Mouse (Mus musculus): ENCODE measurements around the gene Nelfcd. TPM values are rescaled to one million over a fixed set of nuclear protein-coding genes. Genes with fewer than 3 reads are reported as not detected.

The Nelfcd gene
- total RNA-seq (2021) = 10 to 100 TPM; 19.3 to 21.8 TPM
- long read RNA-seq, experiment 1, transcript Nelfcd-202 (15 exons, 2,279 nt) = major isoform, 30 of 35 reads
- long read RNA-seq, experiment 1, partial matches to known transcripts = 3 of 35 reads
- long read RNA-seq, experiment 1, other reads (novel, unspliced or antisense) = 2 of 35 reads
- long read RNA-seq, experiment 2, transcript Nelfcd-202 (15 exons, 2,279 nt) = major isoform, 54 of 58 reads
- long read RNA-seq, experiment 2, partial matches to known transcripts = 3 of 58 reads
- long read RNA-seq, experiment 2, other reads (novel, unspliced or antisense) = 1 of 58 reads

GRCm38 (mm10) chr2:174415731-174416310 is at the start of gene Nelfcd:
TSS of gene Nelfcd (plus strand) at chr2:174415804.
- peak; percentile 88 for DNase-seq

GRCm38 (mm10) chr2:174366571-174366970 is 49.0 kb upstream of the Nelfcd start:
- no peak for DNase-seq

- no peak for DNase-seq
These were observed 34.6 kb upstream of the Nelfcd start for GRCm38 (mm10) chr2:174381021-174381420.

GRCm38 (mm10) chr2:174391936-174392335 is 23.7 kb upstream of the Nelfcd start:
- DNase-seq = no peak

- no peak for DNase-seq
These were observed 23.1 kb upstream of the Nelfcd start for GRCm38 (mm10) chr2:174392554-174392953.

- DNase-seq = no peak
These were observed 22.2 kb upstream of the Nelfcd start for GRCm38 (mm10) chr2:174393383-174393782.

GRCm38 (mm10) chr2:174396643-174397042 is 19.0 kb upstream of the Nelfcd start:
- DNase-seq = no peak

- no peak for DNase-seq
These were observed 18.5 kb upstream of the Nelfcd start for GRCm38 (mm10) chr2:174397065-174397464.

- no peak for DNase-seq
These were observed 17.7 kb upstream of the Nelfcd start for GRCm38 (mm10) chr2:174397881-174398280.

- DNase-seq = no peak
These were observed 15.2 kb upstream of the Nelfcd start for GRCm38 (mm10) chr2:174400396-174400795.

- no peak for DNase-seq
These were observed 5.4 kb upstream of the Nelfcd start for GRCm38 (mm10) chr2:174410222-174410621.

GRCm38 (mm10) chr2:174413127-174413526 is 2.5 kb upstream of the Nelfcd start:
- DNase-seq = no peak

GRCm38 (mm10) chr2:174415001-174415730 is 438 bp upstream of the Nelfcd start:
- DNase-seq = no peak

GRCm38 (mm10) chr2:174421107-174421506 is 5.5 kb downstream of the Nelfcd start:
- DNase-seq = no peak

GRCm38 (mm10) chr2:174424301-174425085 is 8.9 kb downstream of the Nelfcd start:
- DNase-seq = no peak

GRCm38 (mm10) chr2:174426856-174427255 is 11.3 kb downstream of the Nelfcd start:
- DNase-seq = no peak

- no peak for DNase-seq
These were observed 12.7 kb downstream of the Nelfcd start for GRCm38 (mm10) chr2:174428076-174428835.

GRCm38 (mm10) chr2:174428996-174429591 is 13.5 kb downstream of the Nelfcd start:
- DNase-seq = no peak

GRCm38 (mm10) chr2:174434943-174435342 is 19.3 kb downstream of the Nelfcd start:
- DNase-seq = no peak

- DNase-seq = no peak
These were observed 20.6 kb downstream of the Nelfcd start for GRCm38 (mm10) chr2:174436076-174436701.
